Mouse (Mus musculus) myocyte (in vitro differentiated cells): ENCODE results near the gene Calml3. TPM values are rescaled to one million over a fixed set of nuclear protein-coding genes. Genes with fewer than 3 reads are reported as not detected.

Source experiments
- H3K27me3 ChIP-seq: one replicate; pipeline ENCODE4 v1.6.1; 2011; ENCODE audit not compliant: control insufficient read depth, insufficient read depth, insufficient read length
- H3K36me3 ChIP-seq: one replicate; pipeline ENCODE4 v1.6.1; 2011; ENCODE audit not compliant: control insufficient read depth, insufficient read depth
- H3K4me2 ChIP-seq: one replicate; pipeline ENCODE4 v1.6.1; 2011; ENCODE audit warnings: low read depth, control low read depth
- H3K4me3 ChIP-seq: one replicate; pipeline ENCODE4 v1.5.1; 2011; ENCODE audit warnings: mild to moderate bottlenecking, control low read depth, moderate library complexity
- H3K79me2 ChIP-seq: one replicate; pipeline ENCODE4 v1.6.1; 2011; ENCODE audit not compliant: control insufficient read depth, insufficient read depth
- H3ac ChIP-seq: one replicate; pipeline ENCODE4 v1.6.1; 2011; ENCODE audit not compliant: control insufficient read depth, insufficient read length
- CEBPB ChIP-seq: IDR thresholded peaks from 2 replicates; pipeline ENCODE4 v1.6.1; 2011; ENCODE audit warnings: mild to moderate bottlenecking, moderate library complexity; ENCODE audit not compliant: poor library complexity, insufficient read depth, severe bottlenecking
- E2F4 ChIP-seq: IDR thresholded peaks from one replicate; pipeline ENCODE4 v1.6.1; 2011; ENCODE audit warnings: mild to moderate bottlenecking, control low read depth, moderate library complexity; ENCODE audit not compliant: insufficient read depth
- MAX ChIP-seq: IDR thresholded peaks from one replicate; pipeline ENCODE4 v1.6.1; 2011; ENCODE audit warnings: low read depth, mild to moderate bottlenecking, control low read depth
- MYOD1 ChIP-seq, 3 experiments: IDR thresholded peaks; one replicate each; pipeline ENCODE4 v1.6.1; 2011; ENCODE audit warnings: control low read depth in 2 of 3, low read depth in 2 of 3, mild to moderate bottlenecking in 2 of 3, moderate library complexity in 1 of 3; ENCODE audit not compliant: insufficient read length in 2 of 3, control insufficient read depth in 1 of 3
- MYOG ChIP-seq, 3 experiments: IDR thresholded peaks; one replicate each; pipeline ENCODE4 v1.6.1; 2011; ENCODE audit warnings: control low read depth in 2 of 3, low read depth in 2 of 3, mild to moderate bottlenecking in 2 of 3; ENCODE audit not compliant: insufficient read length in 2 of 3, control insufficient read depth in 1 of 3, insufficient read depth in 1 of 3
- POLR2A ChIP-seq: IDR thresholded peaks from one replicate; pipeline ENCODE4 v1.6.1; 2011; ENCODE audit warnings: low read depth, mild to moderate bottlenecking, control low read depth, moderate library complexity; ENCODE audit not compliant: insufficient read length
- POLR2AphosphoS2 ChIP-seq: IDR thresholded peaks from one replicate; pipeline ENCODE4 v1.6.1; 2011; ENCODE audit warnings: low read depth, control low read depth; ENCODE audit not compliant: insufficient read length
- REST ChIP-seq: IDR thresholded peaks from one replicate; pipeline ENCODE4 v1.6.1; 2011; ENCODE audit warnings: mild to moderate bottlenecking, control low read depth, moderate library complexity; ENCODE audit not compliant: insufficient read depth, insufficient read length
- SRF ChIP-seq: IDR thresholded peaks from one replicate; pipeline ENCODE4 v1.6.1; 2011; ENCODE audit warnings: low read depth; ENCODE audit not compliant: control insufficient read depth, insufficient read length
- TCF12 ChIP-seq: IDR thresholded peaks from one replicate; pipeline ENCODE4 v1.6.1; 2011; ENCODE audit warnings: mild to moderate bottlenecking, control low read depth; ENCODE audit not compliant: poor library complexity, insufficient read depth, severe bottlenecking
- TCF3 ChIP-seq: IDR thresholded peaks from one replicate; pipeline ENCODE4 v1.6.1; 2011; ENCODE audit warnings: low read depth, control low read depth; ENCODE audit not compliant: insufficient read length
- USF1 ChIP-seq: IDR thresholded peaks from one replicate; pipeline ENCODE4 v1.6.1; 2011; ENCODE audit warnings: low read depth, mild to moderate bottlenecking, control low read depth, moderate library complexity
- polyA plus RNA-seq: library from polyadenylated mRNA; unstranded; fragments of >200 nt; fragmentation: generic; extraction: Trizol; gene quantifications from one replicate; pipeline ENCODE4 v1.2.1, GENCODE M21; 2012; ENCODE audit warnings: missing spikeins

The Calml3 gene
- polyA plus RNA-seq, 1 experiment: 0.08 TPM

- no peak overlapping the region for H3K4me3 ChIP-seq
Observed at GRCm38 (mm10) chr13:3796649-3797048, 7.5 kb downstream of the Calml3 start.

GRCm38 (mm10) chr13:3789531-3789930 lies 14.6 kb downstream of the Calml3 start:
- Histone ChIP-seq H3K36me3 (no peaks in the 10 kb centered on the region), H3ac (no peak overlapping the region), H3K79me2 (no peaks in the 10 kb centered on the region), H3K27me3 (no peaks in the 10 kb centered on the region), H3K4me3 (no peak overlapping the region), H3K4me2 (no peak overlapping the region)
- TF ChIP-seq MYOD1 (IDR thresholded peaks at IDR 0.05; ENCODE audit: control insufficient read depth in 1 of 3, insufficient read length in 2 of 3, low read depth in 2 of 3) (no peak), CEBPB (no peak)

More at GRCm38 (mm10) chr13:3796649-3797048, 7.5 kb downstream of the Calml3 start:
- Histone ChIP-seq H3K36me3 (no peaks in the 10 kb centered on the region), H3ac (no peak overlapping the region), H3K27me3 (no peaks in the 10 kb centered on the region), H3K79me2 (no peaks in the 10 kb centered on the region), H3K4me2 (no peak overlapping the region)
- no peak for TF ChIP-seq POLR2AphosphoS2
- TF ChIP-seq E2F4: no peak
- TF ChIP-seq TCF3: no peak
- TF ChIP-seq MYOD1 (IDR thresholded peaks at IDR 0.05; ENCODE audit: control insufficient read depth in 1 of 3, insufficient read length in 2 of 3, low read depth in 2 of 3): no peak

- no peak for TF ChIP-seq REST
- TF ChIP-seq CEBPB: no peak
- no peak for TF ChIP-seq TCF12
- TF ChIP-seq TCF3: no peak
- no peak for TF ChIP-seq SRF
- TF ChIP-seq MYOD1 (IDR thresholded peaks at IDR 0.05; ENCODE audit: control insufficient read depth in 1 of 3, insufficient read length in 2 of 3, low read depth in 2 of 3): no peak
- TF ChIP-seq USF1: no peak
- no peak for TF ChIP-seq MAX
- TF ChIP-seq POLR2AphosphoS2: no peak
- no peak for TF ChIP-seq POLR2A
- no peak for TF ChIP-seq MYOG (IDR thresholded peaks at IDR 0.05; ENCODE audit: control insufficient read depth in 1 of 3, insufficient read depth in 1 of 3, insufficient read length in 2 of 3, low read depth in 2 of 3)
- TF ChIP-seq E2F4: no peak
- H3K79me2 ChIP-seq: no peaks in the 10 kb centered on the region
- no peak overlapping the region for H3ac ChIP-seq
- no peak overlapping the region for H3K4me3 ChIP-seq
- no peaks in the 10 kb centered on the region for H3K36me3 ChIP-seq
- H3K27me3 ChIP-seq: no peaks in the 10 kb centered on the region
- H3K4me2 ChIP-seq: no peak overlapping the region
Observed at GRCm38 (mm10) chr13:3788588-3788987, 15.5 kb downstream of the Calml3 start.

- Histone ChIP-seq H3K4me3 (no peak overlapping the region), H3K36me3 (no peaks in the 10 kb centered on the region), H3K27me3 (no peaks in the 10 kb centered on the region), H3K4me2 (no peak overlapping the region), H3K79me2 (no peaks in the 10 kb centered on the region), H3ac (no peak overlapping the region)
- TF ChIP-seq E2F4 (no peak), MAX (no peak), POLR2AphosphoS2 (no peak), TCF3 (no peak)
Observed at GRCm38 (mm10) chr13:3787644-3788043, 16.5 kb downstream of the Calml3 start.

GRCm38 (mm10) chr13:3787102-3787501 lies 17.0 kb downstream of the Calml3 start:
- H3K36me3 ChIP-seq: no peaks in the 10 kb centered on the region
- H3K4me2 ChIP-seq: no peak overlapping the region
- no peak overlapping the region for H3K4me3 ChIP-seq
- H3K79me2 ChIP-seq: no peaks in the 10 kb centered on the region
- H3K27me3 ChIP-seq: no peaks in the 10 kb centered on the region
- TF ChIP-seq POLR2A: no peak
- TF ChIP-seq TCF3: no peak
- no peak for TF ChIP-seq MYOG (IDR thresholded peaks at IDR 0.05; ENCODE audit: control insufficient read depth in 1 of 3, insufficient read depth in 1 of 3, insufficient read length in 2 of 3, low read depth in 2 of 3)
- no peak for TF ChIP-seq CEBPB
- TF ChIP-seq REST: no peak
- no peak for TF ChIP-seq E2F4
- no peak for TF ChIP-seq POLR2AphosphoS2
- no peak for TF ChIP-seq SRF
- no peak for TF ChIP-seq TCF12
- TF ChIP-seq USF1: no peak
- TF ChIP-seq MAX: no peak
- no peak for TF ChIP-seq MYOD1 (IDR thresholded peaks at IDR 0.05; ENCODE audit: control insufficient read depth in 1 of 3, insufficient read length in 2 of 3, low read depth in 2 of 3)
- H3ac ChIP-seq: no peak overlapping the region

GRCm38 (mm10) chr13:3783621-3784020 lies 20.5 kb downstream of the Calml3 start:
- no peak overlapping the region for H3K4me3 ChIP-seq
- H3K36me3 ChIP-seq: no peaks in the 10 kb centered on the region
- H3K4me2 ChIP-seq: no peak overlapping the region
- TF ChIP-seq SRF (no peak), E2F4 (no peak), TCF3 (no peak), TCF12 (no peak), POLR2A (no peak), CEBPB (no peak), MYOG (IDR thresholded peaks at IDR 0.05; ENCODE audit: control insufficient read depth in 1 of 3, insufficient read depth in 1 of 3, insufficient read length in 2 of 3, low read depth in 2 of 3) (no peak), REST (no peak), MYOD1 (IDR thresholded peaks at IDR 0.05; ENCODE audit: control insufficient read depth in 1 of 3, insufficient read length in 2 of 3, low read depth in 2 of 3) (no peak), POLR2AphosphoS2 (no peak), MAX (no peak), USF1 (no peak)
- H3K79me2 ChIP-seq: no peaks in the 10 kb centered on the region
- no peak overlapping the region for H3ac ChIP-seq
- no peaks in the 10 kb centered on the region for H3K27me3 ChIP-seq
